Mouse (Mus musculus): ENCODE measurements around the gene Adk.

DNA sequence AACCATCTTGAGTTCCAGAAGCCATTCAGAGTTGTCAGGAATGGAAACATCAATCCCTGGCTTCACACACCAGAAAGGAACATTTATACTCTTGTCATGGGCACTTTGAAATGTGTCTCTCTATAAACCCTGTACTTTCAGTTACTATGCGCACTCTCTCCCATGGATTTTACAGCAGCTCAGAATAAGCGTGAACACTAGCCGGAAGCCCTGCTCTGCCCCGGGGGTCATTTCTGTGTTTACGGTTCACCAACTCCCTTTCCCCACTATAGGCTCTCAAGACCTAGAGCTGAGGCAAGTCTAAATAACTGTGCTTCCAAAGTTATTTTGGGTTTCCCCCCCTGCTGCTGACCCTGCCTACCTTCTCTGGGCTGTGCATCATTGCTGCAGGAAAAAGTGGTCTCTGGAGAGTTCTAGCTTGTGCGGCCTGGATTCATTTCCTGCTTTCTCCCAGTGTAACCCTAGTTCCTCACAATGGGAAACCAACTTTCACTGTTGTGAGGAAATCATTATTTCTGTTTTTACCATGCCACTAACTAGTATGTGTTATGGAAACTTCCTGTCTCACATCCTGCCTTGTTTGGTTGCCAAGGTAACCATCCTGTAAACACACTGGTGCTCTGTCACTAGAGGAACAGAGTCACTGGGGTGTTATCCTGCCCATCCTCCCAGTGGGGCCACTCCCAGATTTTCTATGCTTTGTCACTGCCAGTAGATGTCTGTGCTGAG, 20.4 kb upstream of the Adk start:
- TF ChIP-seq CTCF (IDR thresholded peaks at IDR 0.05; ENCODE audit: extremely low read depth, insufficient read depth, insufficient read length, insufficient replicate concordance), result no peak
- no peak for TF ChIP-seq POLR2A (IDR thresholded peaks at IDR 0.05; ENCODE audit: low read depth, low read length)

Data from spleen, adult 2 months (tissue).